8 mouse cellular contexts compared by ENCODE assay signal in genomic region chr9:83547830-83548689, GRCm38 (mm10). TPM values are rescaled to one million over a fixed set of nuclear protein-coding genes. Genes with fewer than 3 reads are reported as not detected.
DNase-seq lines count a peak whose midpoint lies in the region; ATAC-seq lines count a peak whose summit lies in the region.

Gene Sh3bgrl2, plus strand, starts transcription at chr9:83548327.

- WGBS in forebrain, embryonic 15.5 days = 2% methylated on average over 74 of the region's 76 CpGs
- WGBS in large intestine, adult 2 months = 2% methylated on average over 76 of the region's 76 CpGs
- WGBS in liver, embryonic 15.5 days (ENCODE audit: insufficient replicate concordance) = 2% methylated on average over 76 of the region's 76 CpGs
- 2% methylated on average over 76 of the region's 76 CpGs for WGBS in neural tube, embryonic 11.5 days
- 2% methylated on average over 76 of the region's 76 CpGs for WGBS in stomach, embryonic 15.5 days

- peaks cover 18% of the 10 kb centered on the region for H3K4me1 ChIP-seq in forebrain, embryonic 15.5 days
- peaks cover 12% of the 10 kb centered on the region; the same call in 1 of the 2 replicates for H3K4me1 ChIP-seq in liver, embryonic 15.5 days (replicated peaks)
- no peaks in the 10 kb centered on the region for H3K4me1 ChIP-seq in neural tube, embryonic 11.5 days (ENCODE audit: control insufficient read depth, insufficient read depth, low read length)
- peaks cover 8% of the 10 kb centered on the region; the same call in 1 of the 2 replicates for H3K4me1 ChIP-seq in stomach, embryonic 15.5 days

- peak; percentile 78 for ATAC-seq in CD4-positive, CD25-positive, alpha-beta regulatory T cell, adult 4 months
- peak; percentile 96 for ATAC-seq in cerebellum, adult (ENCODE audit: insufficient number of reproducible peaks, low FRiP score, low TSS enrichment)
- peak; percentile 95 for ATAC-seq in forebrain, embryonic 15.5 days (replicated peaks)
- peak; percentile 84 for ATAC-seq in liver, embryonic 15.5 days (ENCODE audit: insufficient read depth)
- ATAC-seq in neural tube, embryonic 11.5 days (ENCODE audit: insufficient read depth, low FRiP score, low TSS enrichment) = peak; percentile 95
- peak; percentile 87 for ATAC-seq in stomach, embryonic 15.5 days (ENCODE audit: insufficient read depth, low FRiP score, low read depth)

- peak; percentile 85 to 86 for DNase-seq in heart, postnatal 14 days
- DNase-seq in large intestine, adult 2 months (ENCODE audit: low read depth, low spot score) = no peak
- peak; percentile 89 for DNase-seq in neural tube, embryonic 11.5 days (ENCODE audit: low spot score)

- no peaks in the 10 kb centered on the region for H3K9me3 ChIP-seq in forebrain, embryonic 15.5 days
- no peaks in the 10 kb centered on the region for H3K9me3 ChIP-seq in liver, embryonic 15.5 days (replicated peaks)
- H3K9me3 ChIP-seq in neural tube, embryonic 11.5 days (ENCODE audit: control insufficient read depth, low read length) = no peaks in the 10 kb centered on the region
- H3K9me3 ChIP-seq in stomach, embryonic 15.5 days = no peaks in the 10 kb centered on the region

- H3K9ac ChIP-seq in forebrain, embryonic 15.5 days (replicated peaks) = peak within 1 kb of the TSS; percentile 60
- H3K9ac ChIP-seq in liver, embryonic 15.5 days = peak within 1 kb of the TSS; percentile 39
- H3K9ac ChIP-seq in neural tube, embryonic 11.5 days (ENCODE audit: low read length) = peak within 1 kb of the TSS; percentile 63
- H3K9ac ChIP-seq in stomach, embryonic 15.5 days = peak within 1 kb of the TSS; percentile 33; the same call in 1 of the 2 replicates

- peak within 1 kb of the TSS; percentile 59 for H3K27ac ChIP-seq in forebrain, embryonic 15.5 days (replicated peaks)
- H3K27ac ChIP-seq in liver, embryonic 15.5 days (replicated peaks) = no peak within 1 kb of the TSS
- no peak within 1 kb of the TSS for H3K27ac ChIP-seq in neural tube, embryonic 11.5 days (ENCODE audit: low read depth, low read length)
- H3K27ac ChIP-seq in stomach, embryonic 15.5 days = 0 out of 2 replicates have a peak within 1 kb of the TSS, but pooled peaks have one; percentile 27

- peak within 1 kb of the TSS; percentile 80 for H3K4me3 ChIP-seq in forebrain, embryonic 15.5 days
- H3K4me3 ChIP-seq in liver, embryonic 15.5 days (replicated peaks) = peak within 1 kb of the TSS; percentile 58
- peak within 1 kb of the TSS; percentile 55 for H3K4me3 ChIP-seq in neural tube, embryonic 11.5 days (ENCODE audit: low read depth, low read length)
- H3K4me3 ChIP-seq in stomach, embryonic 15.5 days (replicated peaks) = peak within 1 kb of the TSS; percentile 61

- no peaks in the 10 kb centered on the region for H3K27me3 ChIP-seq in forebrain, embryonic 15.5 days
- H3K27me3 ChIP-seq in liver, embryonic 15.5 days = peaks cover 22% of the 10 kb centered on the region
- no peaks in the 10 kb centered on the region for H3K27me3 ChIP-seq in neural tube, embryonic 11.5 days (ENCODE audit: control insufficient read depth, insufficient read depth, low read length)
- no peaks in the 10 kb centered on the region for H3K27me3 ChIP-seq in stomach, embryonic 15.5 days (replicated peaks)

- intact Hi-C loops in heart, postnatal 14 days (cut with DNase I) = no loop called here

- H3K4me2 ChIP-seq in forebrain, embryonic 15.5 days (replicated peaks) = peak within 1 kb of the TSS; percentile 75
- H3K4me2 ChIP-seq in liver, embryonic 15.5 days = peak within 1 kb of the TSS; percentile 67
- H3K4me2 ChIP-seq in neural tube, embryonic 11.5 days (ENCODE audit: low read depth) = peak within 1 kb of the TSS; percentile 69
- H3K4me2 ChIP-seq in stomach, embryonic 15.5 days = peak within 1 kb of the TSS; percentile 83

- no peaks in the 10 kb centered on the region for H3K36me3 ChIP-seq in forebrain, embryonic 15.5 days
- H3K36me3 ChIP-seq in liver, embryonic 15.5 days (replicated peaks) = no peaks in the 10 kb centered on the region
- no peaks in the 10 kb centered on the region for H3K36me3 ChIP-seq in neural tube, embryonic 11.5 days (ENCODE audit: control insufficient read depth, insufficient read depth, low read length)
- H3K36me3 ChIP-seq in stomach, embryonic 15.5 days = no peaks in the 10 kb centered on the region

RNA-seq across cellular contexts. Expression of gene Sh3bgrl2, which starts in this region (rescaled TPM):
- polyA plus RNA-seq in CD4-positive, CD25-positive, alpha-beta regulatory T cell, adult 4 months (2017; shearing (Covaris generic)) = 10 to 100 TPM; 20.8 to 22.4 TPM
- polyA plus RNA-seq in forebrain, embryonic 15.5 days (2015; fragmentation: Nextera tagmentation; extraction: Ambion mirVana) = 21.4 and 21.7 TPM in 2 replicates
- total RNA-seq in heart, postnatal 14 days (2021) = 1 to 10 TPM; 7.2 TPM
- 17.9 and 18.5 TPM in 2 replicates for polyA plus RNA-seq in large intestine, adult 2 months (2012; rRNA removed)
- 12.0 and 12.1 TPM in 2 replicates for polyA plus RNA-seq in liver, embryonic 15.5 days (2015; fragmentation: Nextera tagmentation; extraction: Ambion mirVana)
- 7.7 and 10.5 TPM in 2 replicates for polyA plus RNA-seq in neural tube, embryonic 11.5 days (2014; fragmentation: Nextera tagmentation; extraction: Ambion mirVana)
- polyA plus RNA-seq in stomach, embryonic 15.5 days (2015; fragmentation: Nextera tagmentation; extraction: Ambion mirVana) = 27.4 and 28.6 TPM in 2 replicates

Comparison
In these comparisons a context has a peak if more than half of its experiments do, and no peak if none do; other contexts are left out.
1. H3K27ac ChIP-seq: peak in forebrain, embryonic 15.5 days (single experiment) and stomach, embryonic 15.5 days (single experiment); none in liver, embryonic 15.5 days (single experiment) and neural tube, embryonic 11.5 days (single experiment).
2. Peak in every context shown above with its lines, with median percentiles within 50 percentile points of each other: ATAC-seq, H3K4me2 ChIP-seq, H3K4me3 ChIP-seq and H3K9ac ChIP-seq.